Mouse (Mus musculus): Measurements from ENCODE around the gene Ppp6r1. TPM values are rescaled to one million over a fixed set of nuclear protein-coding genes. Genes with fewer than 3 reads are reported as not detected.

Ppp6r1 gene
- polyA plus RNA-seq (2017; shearing (Covaris generic)) = 10 to 100 TPM in 1 of 3 experiments, 1 to 10 TPM in 2; 7.7 to 13.6 (median 9.7) TPM

DNA sequence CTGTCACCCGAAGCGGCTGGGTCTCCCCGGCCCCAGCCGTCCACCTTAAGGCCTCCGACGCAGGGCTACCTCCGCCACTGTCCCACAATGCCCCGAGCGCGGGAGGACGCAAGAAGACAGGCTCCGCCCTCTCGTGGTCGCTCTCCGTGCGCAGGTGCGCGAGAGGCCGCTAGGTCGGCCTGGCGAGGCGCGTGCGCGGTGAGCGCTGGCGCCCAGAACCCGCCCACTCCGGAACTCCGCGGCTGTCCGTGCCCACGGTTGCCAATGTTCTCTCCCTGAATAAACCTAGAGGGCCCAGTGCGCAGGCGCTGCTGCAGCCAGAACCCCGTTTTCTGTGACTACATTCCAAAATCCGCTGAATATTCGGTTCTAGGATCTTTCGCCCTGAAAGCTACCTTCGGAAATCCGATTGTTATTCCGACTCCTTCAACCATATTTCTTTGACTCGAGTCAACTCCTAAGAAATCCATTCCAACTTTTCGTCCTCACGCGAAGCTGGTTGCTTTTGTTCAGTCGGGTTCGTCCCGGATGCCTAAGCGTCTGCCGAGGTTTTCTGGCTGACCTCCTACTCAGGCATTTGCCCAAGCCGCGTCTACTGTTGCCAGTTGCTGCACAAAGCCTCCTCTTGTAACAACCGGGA is at the start of gene Ppp6r1:
TSS of gene Ppp6r1 (minus strand) at position 108 of the 640 bp plus-strand sequence.
- peak; percentile 78 for ATAC-seq

DNA sequence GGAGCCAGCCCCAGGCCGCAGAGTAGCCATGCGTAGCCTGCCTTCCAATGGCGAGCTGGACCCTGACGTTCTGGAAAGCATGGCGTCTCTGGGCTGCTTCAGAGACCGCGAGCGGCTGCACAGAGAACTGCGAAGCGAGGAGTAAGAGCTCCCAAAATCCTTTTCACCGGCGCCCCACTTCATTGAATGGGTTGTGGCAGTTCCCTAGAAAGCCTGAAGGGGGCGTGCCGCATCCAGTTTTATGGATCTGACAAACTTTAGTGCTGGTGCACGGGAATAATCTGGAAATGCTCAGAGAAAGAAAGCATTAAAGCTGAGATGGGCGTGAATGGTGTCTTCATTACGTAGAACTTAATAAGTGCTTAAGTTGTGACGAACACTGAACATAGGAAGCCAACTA is 46.3 kb upstream of the Ppp6r1 start:
- no peak for ATAC-seq

DNA sequence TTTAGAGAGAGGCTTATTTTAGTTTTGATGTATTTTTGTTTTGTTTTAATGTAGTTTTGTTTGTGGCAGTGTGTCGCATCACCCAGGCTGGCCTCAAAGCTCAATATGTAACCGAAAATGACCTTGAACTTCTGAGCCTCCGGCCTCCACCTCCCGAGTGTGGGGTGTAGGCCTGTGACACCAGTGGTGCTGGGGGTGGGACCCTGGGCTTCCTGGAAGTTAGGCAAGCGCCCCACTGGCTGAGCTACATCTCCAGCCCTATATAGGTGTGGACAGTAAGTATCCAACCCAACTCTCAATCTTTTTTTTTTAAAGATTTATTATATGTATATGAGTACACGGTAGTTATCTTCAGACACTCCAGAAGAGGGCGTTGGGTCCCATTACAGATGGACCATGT is 44.4 kb upstream of the Ppp6r1 start:
- no peak for ATAC-seq

DNA sequence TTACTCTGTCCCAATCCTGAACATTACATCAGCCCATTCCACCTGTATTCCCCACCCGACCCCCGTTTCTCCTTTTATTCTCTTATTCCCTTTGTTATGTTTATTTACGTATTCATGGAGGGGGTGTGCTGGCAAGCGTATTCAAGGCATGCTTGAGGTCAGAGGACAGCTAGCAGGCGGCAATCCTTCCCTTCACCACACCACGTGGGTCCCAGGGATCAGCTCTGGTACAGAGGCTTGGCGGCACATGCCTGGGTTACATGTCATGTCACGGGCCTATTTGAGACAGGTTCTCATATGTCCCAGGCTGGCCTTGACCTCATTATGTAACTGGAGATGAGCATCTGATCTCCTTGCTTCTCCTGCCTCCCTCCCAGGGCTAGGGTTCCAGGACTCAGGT is 43.5 kb upstream of the Ppp6r1 start:
- ATAC-seq = no peak

DNA sequence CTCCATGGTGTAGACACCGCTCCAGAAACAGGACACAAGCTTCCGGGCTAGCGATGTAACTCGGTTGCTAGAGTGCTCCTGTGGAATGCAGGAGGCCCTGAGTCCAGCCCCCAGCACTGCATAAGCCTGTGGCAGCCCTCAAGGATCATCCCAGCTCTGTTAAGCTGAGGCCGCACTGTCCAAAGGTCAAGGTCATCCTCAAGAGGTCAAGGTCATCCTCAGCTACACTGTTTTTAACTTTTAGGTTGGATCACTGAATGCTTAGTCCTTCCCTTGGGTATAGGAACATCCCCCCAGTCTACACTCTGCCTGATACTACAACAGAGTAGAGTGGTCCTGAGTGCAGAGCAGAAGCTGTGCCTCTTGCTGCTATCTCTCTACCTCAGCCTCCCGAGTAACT is 34.2 kb upstream of the Ppp6r1 start:
- no peak for ATAC-seq

DNA sequence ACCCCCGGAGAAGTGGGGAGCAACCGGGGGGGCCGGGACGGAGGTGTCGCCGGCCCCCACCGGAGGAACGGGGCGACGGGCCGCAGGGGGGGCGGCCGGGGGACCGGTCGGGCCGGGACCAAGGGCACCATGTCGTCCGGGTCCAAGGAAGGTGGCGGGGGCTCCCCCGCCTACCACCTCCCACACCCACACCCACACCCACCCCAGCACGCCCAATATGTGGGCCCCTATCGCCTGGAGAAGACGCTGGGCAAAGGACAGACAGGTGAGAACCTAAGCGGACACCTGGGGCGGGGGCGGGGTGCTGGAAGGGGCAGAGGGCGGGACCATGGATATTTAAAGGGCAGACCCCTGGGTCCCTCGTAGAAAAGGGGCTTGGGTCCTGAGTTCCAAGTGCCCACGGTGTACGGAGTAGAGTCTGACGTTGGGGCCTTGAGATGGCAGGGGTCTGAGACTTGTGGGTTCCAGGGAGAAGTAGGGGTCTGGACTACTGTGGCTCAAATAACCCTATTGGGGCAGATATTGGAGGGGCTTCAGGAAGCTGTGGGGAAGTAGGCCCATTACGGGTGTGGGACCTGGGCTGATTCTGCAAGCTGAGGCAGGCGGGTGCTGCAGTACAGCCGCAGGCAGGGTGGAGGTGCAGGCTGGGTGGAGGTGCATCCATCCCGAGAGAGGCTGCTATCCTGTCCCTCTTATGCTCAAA is 32.3 kb upstream of the Ppp6r1 start:
- ATAC-seq = no peak

DNA sequence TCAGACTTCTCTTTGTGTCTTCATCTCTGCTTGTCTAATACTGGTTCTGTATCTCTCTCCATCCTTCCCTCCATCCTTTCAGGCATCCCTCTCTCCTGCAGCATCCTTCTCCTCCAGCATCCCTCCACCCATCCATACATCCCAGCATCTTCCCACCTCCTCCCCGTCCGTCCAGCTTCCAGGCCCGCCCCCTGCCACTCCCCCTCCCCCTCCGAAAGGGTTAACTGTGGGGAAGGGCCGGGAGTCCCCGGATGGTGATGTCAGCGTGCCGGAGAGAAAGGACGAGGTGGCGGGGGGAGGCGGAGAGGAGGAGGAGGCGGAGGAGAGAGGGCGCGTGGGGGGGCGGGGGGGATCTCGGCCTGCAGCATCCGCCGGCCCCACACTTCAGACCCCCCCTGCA is 31.6 kb upstream of the Ppp6r1 start, which contains the start of gene Brsk1:
TSS of gene Brsk1 (plus strand) at position 218 of the 400 bp plus-strand sequence.
- no peak for ATAC-seq

DNA sequence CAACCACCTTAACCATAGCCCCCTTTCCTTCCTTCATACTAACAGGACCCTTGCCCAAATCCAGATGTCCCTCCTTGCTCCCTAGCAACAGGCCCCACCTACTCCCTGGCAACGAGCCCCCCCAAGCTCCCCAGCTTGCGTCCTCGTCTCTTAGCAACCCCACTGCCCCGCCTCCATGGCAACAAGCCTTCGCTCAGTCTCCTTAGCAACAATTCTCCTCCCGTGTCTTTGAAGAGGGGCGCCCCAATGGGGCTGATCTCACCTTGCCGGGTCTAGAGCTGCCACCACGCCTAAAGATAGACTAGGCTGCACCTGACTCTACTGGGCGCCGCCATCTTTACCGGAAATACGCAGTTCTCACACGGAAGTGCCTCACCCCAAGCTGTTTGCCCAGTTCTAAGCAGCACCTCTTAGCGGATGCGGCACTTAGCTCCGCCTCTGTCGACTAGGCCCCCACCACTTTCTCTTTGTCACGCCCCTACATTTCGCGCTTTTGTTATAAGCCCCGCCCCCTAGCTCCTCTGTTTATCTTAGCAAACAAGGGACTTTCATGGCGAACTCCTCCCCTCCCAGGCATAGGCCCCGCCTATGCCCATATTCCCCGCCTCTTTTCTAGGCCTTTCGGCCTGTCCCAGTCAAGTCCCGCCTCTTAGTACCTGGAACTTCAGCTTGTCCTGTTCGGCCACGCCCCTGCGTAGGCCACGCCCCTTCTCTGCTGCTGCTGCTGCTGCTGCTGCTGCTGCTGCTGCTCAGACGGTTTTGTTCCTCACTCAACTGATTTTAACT is 26.0 kb upstream of the Ppp6r1 start, which contains the start of gene Hspbp1:
TSS of gene Hspbp1 (minus strand) at position 437 of the 786 bp plus-strand sequence.
- ATAC-seq = peak; percentile 98

DNA sequence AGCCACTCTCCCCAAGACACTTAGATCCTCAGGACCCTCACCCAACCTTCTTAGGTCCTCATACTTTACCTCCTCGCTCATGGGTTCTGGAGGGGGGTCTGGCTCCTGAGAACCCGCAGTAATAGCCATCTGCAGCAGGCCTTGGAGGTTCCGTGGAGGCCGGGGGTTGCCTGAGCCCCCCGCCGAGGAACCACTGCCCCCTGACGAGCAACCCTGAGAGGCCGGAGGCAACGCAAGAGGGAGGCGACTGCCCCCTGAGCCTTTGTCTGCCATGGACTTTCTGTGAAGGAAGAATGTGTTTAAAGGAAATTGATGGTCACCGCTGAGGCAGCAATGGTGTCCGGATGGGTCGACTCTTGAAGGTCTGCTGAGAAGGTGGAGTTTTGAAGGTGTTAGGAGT is 25.4 kb upstream of the Ppp6r1 start:
- no peak for ATAC-seq

DNA sequence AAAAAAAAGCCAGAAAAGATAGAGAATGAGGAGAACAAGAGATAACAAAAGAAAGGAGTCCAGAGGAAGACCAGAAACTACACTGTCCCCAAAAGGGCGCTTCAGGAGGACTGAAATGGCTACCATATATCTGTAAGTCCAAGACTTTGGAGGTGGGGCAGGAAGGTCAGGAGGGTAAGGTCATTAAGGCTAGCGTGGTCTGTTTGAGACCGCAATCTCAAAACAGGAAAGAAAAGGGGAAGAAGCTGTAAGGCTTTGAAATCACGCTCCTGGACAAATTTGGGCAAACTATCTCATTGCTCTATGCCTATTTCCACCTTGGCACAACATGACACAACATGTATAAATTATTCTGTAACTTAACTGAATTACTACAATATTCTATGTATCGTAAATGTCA is 24.5 kb upstream of the Ppp6r1 start:
- ATAC-seq = no peak

DNA sequence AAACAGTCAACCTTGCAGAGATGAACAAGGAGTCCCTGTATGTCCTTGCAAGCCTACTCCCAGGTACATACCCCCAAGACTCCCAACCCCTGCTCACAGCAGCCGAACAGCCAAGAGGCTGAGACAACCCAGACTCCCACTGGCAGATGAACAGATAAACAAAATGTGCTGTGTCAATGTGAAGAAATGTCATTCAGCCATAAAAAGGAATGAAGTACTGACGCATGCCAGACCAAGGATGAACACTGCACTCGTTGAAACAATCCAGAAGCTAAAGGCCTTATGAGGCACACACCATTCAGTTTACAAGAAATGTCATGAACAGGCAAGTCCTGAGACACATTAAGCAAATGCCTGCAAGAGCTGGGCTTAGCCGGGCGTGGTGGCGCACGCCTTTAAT is 16.4 kb upstream of the Ppp6r1 start:
- no peak for ATAC-seq

DNA sequence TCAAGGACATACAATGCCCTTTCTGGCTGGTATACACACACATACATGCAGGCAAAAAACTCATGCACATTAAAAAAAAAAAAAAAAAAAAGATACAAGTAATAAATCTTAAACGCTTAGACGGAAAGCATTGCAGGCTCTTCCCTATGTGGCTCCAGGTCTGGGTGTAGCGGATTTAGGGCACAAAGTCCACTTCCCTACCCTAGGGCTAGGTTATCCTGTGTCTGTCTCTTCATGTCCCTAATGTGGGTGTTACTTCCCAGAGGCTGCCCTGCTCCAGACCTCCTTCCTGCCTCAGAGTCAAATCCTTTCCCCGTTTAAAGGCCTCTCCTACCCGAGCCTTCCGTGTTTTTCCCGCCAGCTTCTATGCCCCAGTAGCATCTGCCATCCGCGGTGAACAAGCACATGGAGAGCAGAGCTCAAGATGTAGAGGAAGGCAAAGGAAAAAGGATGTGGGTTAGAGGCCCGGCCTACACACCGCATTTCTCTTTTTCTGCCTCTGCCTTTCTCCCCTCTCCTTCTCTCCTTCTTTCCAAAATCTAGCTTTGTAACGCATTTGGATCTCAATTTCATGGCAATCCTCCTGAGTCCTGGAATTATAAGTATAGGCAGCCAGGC is 15.4 kb upstream of the Ppp6r1 start:
- ATAC-seq = peak; percentile 89

DNA sequence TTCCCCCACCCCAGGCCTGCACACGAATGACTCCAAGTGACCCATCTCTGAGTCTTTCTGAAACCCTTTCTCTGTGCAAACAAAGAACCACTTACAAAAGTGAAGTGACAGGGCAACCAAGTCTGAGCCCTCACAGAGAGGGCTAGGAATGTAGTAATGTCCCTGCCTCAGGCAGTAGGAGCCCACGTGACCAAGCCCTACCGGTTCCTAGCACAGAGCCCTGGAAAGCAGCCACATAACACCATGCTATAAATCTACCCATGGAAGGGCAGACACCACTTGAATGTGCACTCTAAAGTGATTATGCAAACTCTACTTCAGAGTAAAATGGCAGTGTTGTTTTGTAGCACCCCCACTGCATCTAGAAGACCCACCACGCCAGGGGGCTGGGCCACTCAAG is 13.1 kb upstream of the Ppp6r1 start:
- ATAC-seq = no peak

DNA sequence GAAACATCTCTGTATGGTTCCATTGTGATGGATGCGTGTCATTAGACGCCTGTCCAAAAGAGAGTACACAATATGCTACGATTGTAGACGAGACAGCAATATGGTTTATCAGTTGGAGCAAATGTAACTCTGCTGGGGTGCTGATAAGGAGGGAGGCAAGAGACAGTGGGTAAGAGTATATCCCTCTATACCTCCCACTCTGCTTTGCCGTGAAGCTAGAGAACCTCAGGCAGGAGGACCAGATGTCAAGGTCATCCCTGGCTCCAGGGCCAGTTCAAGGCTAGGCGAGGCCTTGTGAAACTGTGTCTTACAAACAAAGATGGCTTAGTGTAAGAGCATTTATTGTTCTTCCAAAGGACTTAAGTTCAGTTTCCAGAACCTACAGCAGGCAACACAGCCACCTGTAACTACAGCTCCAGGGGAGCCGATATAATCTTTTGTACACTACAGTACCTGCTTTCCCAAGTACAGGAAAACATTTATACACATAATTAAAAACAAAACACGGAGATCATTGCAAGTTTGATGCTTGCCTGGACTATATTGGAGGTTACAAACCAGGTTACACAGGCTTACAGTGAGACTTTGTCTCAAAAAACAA is 11.9 kb upstream of the Ppp6r1 start:
- no peak for ATAC-seq

DNA sequence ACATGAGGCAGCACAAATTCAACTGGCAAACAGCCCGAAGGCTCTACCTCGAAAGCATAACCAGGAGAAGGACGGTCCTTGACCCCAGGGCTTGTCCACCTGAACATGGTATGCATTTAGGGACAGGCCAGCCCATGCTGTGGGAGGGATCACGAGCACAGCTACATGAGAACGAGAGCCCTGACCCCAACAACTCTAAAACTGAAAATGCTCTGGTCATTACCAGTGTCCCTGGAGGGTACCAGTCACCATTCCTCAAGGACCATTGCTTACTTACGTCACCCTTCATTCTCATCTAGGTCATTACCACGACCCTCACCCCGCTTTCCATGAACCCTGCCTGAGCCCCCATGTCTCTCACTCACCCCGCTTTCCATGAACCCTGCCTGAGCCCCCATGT is 10.3 kb upstream of the Ppp6r1 start:
- no peak for ATAC-seq

DNA sequence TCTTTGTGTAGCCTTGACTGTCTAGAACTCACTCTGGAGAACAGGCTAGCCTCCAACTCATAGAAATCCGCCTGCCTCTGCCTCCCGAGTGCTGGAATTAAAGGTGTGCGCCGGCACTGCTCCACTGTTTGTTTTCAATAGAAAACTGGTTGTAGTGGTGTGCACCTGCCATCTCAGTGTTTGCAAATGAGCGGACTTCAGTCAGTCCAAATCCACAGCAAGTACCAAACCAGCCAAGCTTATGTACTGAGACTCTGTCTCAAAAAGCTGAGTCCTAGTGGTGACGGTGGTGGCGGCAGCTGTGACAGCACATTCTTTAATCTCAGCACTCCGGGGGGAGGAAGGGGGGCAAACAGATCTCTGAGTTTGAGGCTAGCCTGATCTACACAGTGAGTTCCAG is 9.7 kb upstream of the Ppp6r1 start:
- no peak for ATAC-seq

DNA sequence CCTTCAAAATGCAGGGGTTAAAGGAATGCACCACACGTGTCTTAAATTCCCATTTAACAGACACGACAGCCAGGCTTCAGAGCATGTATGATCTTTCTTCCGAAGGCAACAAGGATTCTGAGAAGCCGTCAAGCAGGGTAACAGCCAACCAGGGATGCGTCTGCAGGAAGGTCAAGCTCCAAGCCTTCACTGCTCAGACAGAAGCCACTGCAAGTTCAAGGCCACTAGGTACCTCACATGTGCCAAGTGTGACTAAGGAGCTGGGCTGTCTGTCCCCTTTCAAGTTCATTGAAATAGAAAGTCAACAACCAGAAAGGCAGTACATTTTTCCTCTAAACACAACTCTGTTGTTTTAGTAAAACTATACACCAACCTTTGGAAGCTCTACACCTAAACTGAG is 8.1 kb upstream of the Ppp6r1 start:
- no peak for ATAC-seq

DNA sequence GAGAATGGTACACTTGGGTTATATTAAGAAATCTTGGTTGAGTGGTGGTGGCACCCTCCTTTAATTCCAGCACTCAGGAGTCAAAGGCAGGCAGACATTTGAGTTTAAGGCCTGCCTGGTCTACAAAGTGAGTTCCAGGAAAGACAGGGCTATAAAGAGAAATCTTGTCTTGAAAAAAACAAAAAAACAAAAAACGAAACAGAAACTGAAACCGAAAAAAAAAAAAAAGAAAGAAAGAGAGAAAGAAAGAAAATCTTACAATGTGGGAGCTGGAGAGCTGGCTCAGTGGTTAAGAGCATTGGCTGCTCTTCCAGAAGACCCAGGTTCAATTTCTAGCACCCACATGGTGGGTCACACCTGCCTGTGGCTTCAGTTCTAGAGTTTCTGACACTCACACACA is 4.9 kb upstream of the Ppp6r1 start:
- peak; percentile 18 for ATAC-seq

DNA sequence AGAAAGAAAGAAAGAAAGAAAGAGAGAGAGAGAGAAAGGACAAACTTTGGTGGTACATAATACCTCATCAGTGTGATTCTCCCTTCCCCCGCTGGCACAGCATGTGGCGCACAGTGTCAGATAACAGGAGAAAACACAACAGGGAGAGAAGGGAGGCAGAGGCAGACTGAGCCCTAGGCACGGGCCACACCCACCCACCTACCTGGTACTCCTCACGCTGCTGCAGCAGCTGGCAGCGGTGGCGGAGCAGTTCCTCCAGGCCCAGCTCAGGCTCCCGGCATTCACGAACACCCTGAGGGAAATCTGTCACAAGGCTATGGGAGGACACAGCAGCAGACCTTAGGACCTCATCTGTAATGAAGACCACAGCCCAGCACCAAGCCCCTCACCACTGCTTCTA is 4.4 kb upstream of the Ppp6r1 start:
- ATAC-seq = no peak

DNA sequence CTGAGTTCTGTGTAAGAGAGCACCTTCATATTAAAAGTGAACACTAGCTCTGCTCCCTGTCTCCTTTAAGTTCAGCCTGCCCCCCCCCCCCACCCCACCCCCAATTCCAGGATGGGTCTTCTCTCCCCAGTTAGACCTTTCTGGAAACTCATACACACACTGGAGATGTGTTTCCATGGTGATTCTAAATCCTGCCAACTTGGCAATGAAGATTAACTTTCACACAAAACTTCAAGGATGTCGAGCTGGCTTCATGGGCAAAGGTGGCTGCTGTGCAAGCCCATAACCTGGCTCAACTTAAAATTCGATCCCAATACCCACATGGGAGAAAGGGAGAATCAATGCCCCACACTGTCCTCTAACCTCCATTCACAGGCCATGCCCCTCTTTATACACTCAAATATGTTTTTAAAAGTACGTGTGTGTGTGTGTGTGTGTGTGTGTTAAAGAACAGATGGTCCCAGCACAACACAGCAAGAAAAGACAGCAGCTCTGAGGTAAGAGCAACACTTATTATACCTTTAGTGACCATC is 1.2 kb upstream of the Ppp6r1 start:
- ATAC-seq = no peak

DNA sequence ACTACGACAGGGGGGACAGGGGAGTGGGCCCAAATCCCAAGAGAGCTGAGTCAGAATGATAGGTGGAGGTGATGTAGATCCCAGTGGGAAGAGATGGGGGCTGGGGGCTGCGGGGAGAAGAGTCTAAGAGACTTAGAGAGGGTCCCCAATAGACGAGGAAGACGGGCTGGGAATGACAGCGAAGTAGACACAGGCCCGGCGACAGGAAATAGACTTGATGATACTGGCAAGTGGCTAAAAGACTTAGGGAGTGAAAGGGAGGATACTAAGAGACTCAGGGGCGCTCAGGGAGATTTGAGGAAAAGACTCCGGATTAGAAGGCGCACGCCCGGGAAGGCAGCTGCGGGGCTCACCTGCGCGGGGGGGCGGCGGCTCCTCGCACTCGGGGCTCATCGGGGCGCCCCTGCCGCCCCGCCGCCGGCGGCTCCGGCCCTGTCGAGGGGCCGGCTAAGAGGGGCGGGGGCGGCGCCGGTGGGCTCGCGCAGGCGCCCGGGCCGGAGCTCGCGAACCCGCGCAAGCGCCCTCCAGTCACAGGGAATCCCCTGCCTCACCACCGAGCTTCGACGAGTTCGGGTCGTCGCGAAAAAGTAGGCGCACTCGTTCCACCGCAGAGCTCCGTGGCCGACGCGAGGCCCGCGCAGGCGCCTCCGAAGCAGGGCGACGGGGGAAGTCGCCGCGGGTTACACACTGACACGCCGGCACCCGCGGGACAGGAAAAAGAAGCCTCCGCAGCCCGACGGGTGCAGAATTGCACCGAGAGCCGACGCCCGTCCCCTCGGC is 501 bp downstream of the Ppp6r1 start:
- ATAC-seq = peak; percentile 19

Measured in inflammation-experienced regulatory T-cells, adult 6 months (primary cell).